Mouse (Mus musculus) liver, adult 2 months (tissue): ENCODE data around the gene Tmem171.

Experiments used
- CTCF ChIP-seq: fragments of 200-500 bp; IDR thresholded peaks from 2 replicates; pipeline ENCODE4 v1.5.1; 2011; ENCODE audit warnings: low read depth, low read length, control low read depth
- POLR2A ChIP-seq: fragments of 200-500 bp; IDR thresholded peaks from 2 replicates; pipeline ENCODE4 v1.6.1; 2011; ENCODE audit warnings: low read length, control low read depth; ENCODE audit not compliant: insufficient read depth; ENCODE audit errors: extremely low read depth

DNA sequence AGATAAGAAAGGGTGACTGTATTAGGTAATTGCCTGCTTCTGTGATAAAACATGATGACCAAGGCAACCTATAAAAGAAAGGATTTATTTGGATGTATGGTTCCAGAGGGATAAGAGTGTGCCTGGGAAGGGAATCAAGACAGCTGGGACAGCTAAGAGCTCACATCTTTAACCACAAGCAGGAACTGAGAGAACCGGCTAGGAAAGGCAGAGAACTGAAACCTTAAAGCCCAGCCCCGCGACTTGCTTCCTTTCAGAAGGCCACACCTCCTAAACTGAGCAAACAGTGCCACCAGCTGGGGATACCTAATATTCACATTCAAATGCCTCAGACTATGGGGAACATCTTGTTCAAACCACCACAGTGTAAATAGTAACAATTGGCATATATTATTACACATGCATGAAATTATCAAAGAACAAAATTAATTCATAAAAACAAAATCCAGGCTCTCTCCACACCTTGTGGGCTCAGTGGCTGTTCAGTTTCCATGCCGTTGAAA is 32.4 kb downstream of the Tmem171 start:
- TF ChIP-seq CTCF, result no peak
- no peak for TF ChIP-seq POLR2A
